Mouse (Mus musculus): ENCODE results near the gene Inpp4b. TPM values are rescaled to one million over a fixed set of nuclear protein-coding genes. Genes with fewer than 3 reads are reported as not detected.

The Inpp4b gene
- polyA plus RNA-seq, 1 experiment = 22.6 TPM

- H3K4me1 ChIP-seq (replicated peaks; ENCODE audit: control insufficient read depth, insufficient read depth, low read length) = no peaks in the 10 kb centered on the region
- no peak for TF ChIP-seq CTCF (IDR thresholded peaks at IDR 0.05; ENCODE audit: borderline replicate concordance, control insufficient read depth, extremely low read depth, insufficient read depth, low read length, poor library complexity)
- TF ChIP-seq POLR2A (IDR thresholded peaks at IDR 0.05; ENCODE audit: control insufficient read depth, extremely low read depth, insufficient read depth, low read length, poor library complexity) = no peak
- no peaks in the 10 kb centered on the region for H3K27me3 ChIP-seq (ENCODE audit: control insufficient read depth, insufficient read depth, low read length)
- no peak overlapping the region for H3K4me3 ChIP-seq (ENCODE audit: control insufficient read depth, insufficient read depth, low read length)
- H3K27ac ChIP-seq (ENCODE audit: control insufficient read depth, insufficient read depth, low read length) = no peak overlapping the region
- H3K36me3 ChIP-seq (ENCODE audit: control insufficient read depth, insufficient read depth, low read length) = no peaks in the 10 kb centered on the region
- DNase-seq = no peak
Observed at GRCm38 (mm10) chr8:81888843-81889242, 546.5 kb downstream of the Inpp4b start.

GRCm38 (mm10) chr8:81893292-81893691, 550.9 kb downstream of the Inpp4b start:
- Histone ChIP-seq H3K4me1 (replicated peaks; ENCODE audit: control insufficient read depth, insufficient read depth, low read length) (no peaks in the 10 kb centered on the region), H3K4me3 (ENCODE audit: control insufficient read depth, insufficient read depth, low read length) (no peak overlapping the region), H3K27ac (ENCODE audit: control insufficient read depth, insufficient read depth, low read length) (no peak overlapping the region), H3K27me3 (ENCODE audit: control insufficient read depth, insufficient read depth, low read length) (no peaks in the 10 kb centered on the region), H3K36me3 (ENCODE audit: control insufficient read depth, insufficient read depth, low read length) (no peaks in the 10 kb centered on the region)
- no peak for TF ChIP-seq POLR2A (IDR thresholded peaks at IDR 0.05; ENCODE audit: control insufficient read depth, extremely low read depth, insufficient read depth, low read length, poor library complexity)
- no peak for TF ChIP-seq CTCF (IDR thresholded peaks at IDR 0.05; ENCODE audit: borderline replicate concordance, control insufficient read depth, extremely low read depth, insufficient read depth, low read length, poor library complexity)
- no peak for DNase-seq
- WGBS = 97% methylated on average over 1 of the region's 1 CpGs

GRCm38 (mm10) chr8:81946812-81947211, 604.5 kb downstream of the Inpp4b start:
- no peaks in the 10 kb centered on the region for H3K4me1 ChIP-seq (replicated peaks; ENCODE audit: control insufficient read depth, insufficient read depth, low read length)
- no peak overlapping the region for H3K4me3 ChIP-seq (ENCODE audit: control insufficient read depth, insufficient read depth, low read length)
- no peak for TF ChIP-seq CTCF (IDR thresholded peaks at IDR 0.05; ENCODE audit: borderline replicate concordance, control insufficient read depth, extremely low read depth, insufficient read depth, low read length, poor library complexity)
- no peak for TF ChIP-seq POLR2A (IDR thresholded peaks at IDR 0.05; ENCODE audit: control insufficient read depth, extremely low read depth, insufficient read depth, low read length, poor library complexity)
- DNase-seq = no peak
- H3K36me3 ChIP-seq (ENCODE audit: control insufficient read depth, insufficient read depth, low read length) = no peaks in the 10 kb centered on the region
- WGBS = 96% methylated on average over 5 of the region's 5 CpGs
- no peak overlapping the region for H3K27ac ChIP-seq (ENCODE audit: control insufficient read depth, insufficient read depth, low read length)
- H3K27me3 ChIP-seq (ENCODE audit: control insufficient read depth, insufficient read depth, low read length) = no peaks in the 10 kb centered on the region

GRCm38 (mm10) chr8:81953101-81953500, 610.7 kb downstream of the Inpp4b start:
- TF ChIP-seq POLR2A (IDR thresholded peaks at IDR 0.05; ENCODE audit: control insufficient read depth, extremely low read depth, insufficient read depth, low read length, poor library complexity) = no peak
- TF ChIP-seq CTCF (IDR thresholded peaks at IDR 0.05; ENCODE audit: borderline replicate concordance, control insufficient read depth, extremely low read depth, insufficient read depth, low read length, poor library complexity) = no peak
- Histone ChIP-seq H3K4me1 (replicated peaks; ENCODE audit: control insufficient read depth, insufficient read depth, low read length) (no peaks in the 10 kb centered on the region), H3K27me3 (ENCODE audit: control insufficient read depth, insufficient read depth, low read length) (no peaks in the 10 kb centered on the region), H3K36me3 (ENCODE audit: control insufficient read depth, insufficient read depth, low read length) (no peaks in the 10 kb centered on the region), H3K4me3 (ENCODE audit: control insufficient read depth, insufficient read depth, low read length) (no peak overlapping the region), H3K27ac (ENCODE audit: control insufficient read depth, insufficient read depth, low read length) (no peak overlapping the region)
- WGBS = 99% methylated on average over 2 of the region's 2 CpGs
- no peak for DNase-seq

GRCm38 (mm10) chr8:81985128-81985665, 642.8 kb downstream of the Inpp4b start:
- TF ChIP-seq CTCF (IDR thresholded peaks at IDR 0.05; ENCODE audit: borderline replicate concordance, control insufficient read depth, extremely low read depth, insufficient read depth, low read length, poor library complexity) = no peak
- WGBS = 96% methylated on average over 8 of the region's 8 CpGs
- Histone ChIP-seq H3K27ac (ENCODE audit: control insufficient read depth, insufficient read depth, low read length) (no peak overlapping the region), H3K4me1 (replicated peaks; ENCODE audit: control insufficient read depth, insufficient read depth, low read length) (no peaks in the 10 kb centered on the region), H3K27me3 (ENCODE audit: control insufficient read depth, insufficient read depth, low read length) (no peaks in the 10 kb centered on the region), H3K36me3 (ENCODE audit: control insufficient read depth, insufficient read depth, low read length) (no peaks in the 10 kb centered on the region), H3K4me3 (ENCODE audit: control insufficient read depth, insufficient read depth, low read length) (no peak overlapping the region)
- no peak for DNase-seq

GRCm38 (mm10) chr8:81992966-81993365, 650.6 kb downstream of the Inpp4b start:
- DNase-seq = no peak
- no peaks in the 10 kb centered on the region for H3K27me3 ChIP-seq (ENCODE audit: control insufficient read depth, insufficient read depth, low read length)
- no peaks in the 10 kb centered on the region for H3K4me1 ChIP-seq (replicated peaks; ENCODE audit: control insufficient read depth, insufficient read depth, low read length)
- TF ChIP-seq CTCF (IDR thresholded peaks at IDR 0.05; ENCODE audit: borderline replicate concordance, control insufficient read depth, extremely low read depth, insufficient read depth, low read length, poor library complexity) (no peak), POLR2A (IDR thresholded peaks at IDR 0.05; ENCODE audit: control insufficient read depth, extremely low read depth, insufficient read depth, low read length, poor library complexity) (no peak)
- H3K36me3 ChIP-seq (ENCODE audit: control insufficient read depth, insufficient read depth, low read length) = no peaks in the 10 kb centered on the region
- H3K27ac ChIP-seq (ENCODE audit: control insufficient read depth, insufficient read depth, low read length) = no peak overlapping the region
- WGBS = 95% methylated on average over 3 of the region's 3 CpGs
- H3K4me3 ChIP-seq (ENCODE audit: control insufficient read depth, insufficient read depth, low read length) = no peak overlapping the region

- WGBS = 94% methylated on average over 3 of the region's 3 CpGs
- Histone ChIP-seq H3K4me3 (ENCODE audit: control insufficient read depth, insufficient read depth, low read length) (no peak overlapping the region), H3K36me3 (ENCODE audit: control insufficient read depth, insufficient read depth, low read length) (no peaks in the 10 kb centered on the region), H3K4me1 (replicated peaks; ENCODE audit: control insufficient read depth, insufficient read depth, low read length) (no peaks in the 10 kb centered on the region), H3K27ac (ENCODE audit: control insufficient read depth, insufficient read depth, low read length) (no peak overlapping the region), H3K27me3 (ENCODE audit: control insufficient read depth, insufficient read depth, low read length) (no peaks in the 10 kb centered on the region)
- TF ChIP-seq CTCF (IDR thresholded peaks at IDR 0.05; ENCODE audit: borderline replicate concordance, control insufficient read depth, extremely low read depth, insufficient read depth, low read length, poor library complexity) (no peak), POLR2A (IDR thresholded peaks at IDR 0.05; ENCODE audit: control insufficient read depth, extremely low read depth, insufficient read depth, low read length, poor library complexity) (no peak)
- DNase-seq = no peak
Observed at GRCm38 (mm10) chr8:81996239-81996638, 653.9 kb downstream of the Inpp4b start.
